Mouse (Mus musculus): ENCODE data around the gene Dlk1. TPM values are rescaled to one million over a fixed set of nuclear protein-coding genes. Genes with fewer than 3 reads are reported as not detected.

The Dlk1 gene
- polyA plus RNA-seq, 1 experiment, result 2.2 TPM

GRCm38 (mm10) chr12:109493381-109493780 is 40.8 kb downstream of the Dlk1 start:
- H3K27ac ChIP-seq (ENCODE audit: control insufficient read depth, insufficient read depth, low read length), result no peak overlapping the region
- H3K27me3 ChIP-seq (ENCODE audit: control insufficient read depth, insufficient read depth, low read length), result no peaks in the 10 kb centered on the region
- no peak for TF ChIP-seq CTCF (IDR thresholded peaks at IDR 0.05; ENCODE audit: borderline replicate concordance, control insufficient read depth, extremely low read depth, insufficient read depth, low read length, poor library complexity)
- no peak for TF ChIP-seq POLR2A (IDR thresholded peaks at IDR 0.05; ENCODE audit: control insufficient read depth, extremely low read depth, insufficient read depth, low read length, poor library complexity)
- H3K4me1 ChIP-seq (replicated peaks; ENCODE audit: control insufficient read depth, insufficient read depth, low read length), result 0 out of 2 replicates have a peak, but pooled peaks cover 2% of the 10 kb centered on the region
- WGBS, result 98% methylated on average over 9 of the region's 9 CpGs
- no peak for DNase-seq
- no peaks in the 10 kb centered on the region for H3K36me3 ChIP-seq (ENCODE audit: control insufficient read depth, insufficient read depth, low read length)
- no peak overlapping the region for H3K4me3 ChIP-seq (ENCODE audit: control insufficient read depth, insufficient read depth, low read length)

GRCm38 (mm10) chr12:109495016-109495644 is 42.5 kb downstream of the Dlk1 start:
- no peak for DNase-seq
- WGBS, result 80% methylated on average over 20 of the region's 20 CpGs
- Histone ChIP-seq H3K4me1 (replicated peaks; ENCODE audit: control insufficient read depth, insufficient read depth, low read length) (0 out of 2 replicates have a peak, but pooled peaks cover 2% of the 10 kb centered on the region), H3K4me3 (ENCODE audit: control insufficient read depth, insufficient read depth, low read length) (no peak overlapping the region), H3K27ac (ENCODE audit: control insufficient read depth, insufficient read depth, low read length) (no peak overlapping the region), H3K36me3 (ENCODE audit: control insufficient read depth, insufficient read depth, low read length) (no peaks in the 10 kb centered on the region), H3K27me3 (ENCODE audit: control insufficient read depth, insufficient read depth, low read length) (no peaks in the 10 kb centered on the region)
- no peak for TF ChIP-seq CTCF (IDR thresholded peaks at IDR 0.05; ENCODE audit: borderline replicate concordance, control insufficient read depth, extremely low read depth, insufficient read depth, low read length, poor library complexity)
- no peak for TF ChIP-seq POLR2A (IDR thresholded peaks at IDR 0.05; ENCODE audit: control insufficient read depth, extremely low read depth, insufficient read depth, low read length, poor library complexity)

GRCm38 (mm10) chr12:109496397-109496796 is 43.8 kb downstream of the Dlk1 start:
- 89% methylated on average over 6 of the region's 6 CpGs for WGBS
- no peak for DNase-seq
- no peak overlapping the region for H3K27ac ChIP-seq (ENCODE audit: control insufficient read depth, insufficient read depth, low read length)
- H3K27me3 ChIP-seq (ENCODE audit: control insufficient read depth, insufficient read depth, low read length), result no peaks in the 10 kb centered on the region
- H3K36me3 ChIP-seq (ENCODE audit: control insufficient read depth, insufficient read depth, low read length), result no peaks in the 10 kb centered on the region
- no peaks in the 10 kb centered on the region for H3K4me1 ChIP-seq (replicated peaks; ENCODE audit: control insufficient read depth, insufficient read depth, low read length)
- no peak for TF ChIP-seq CTCF (IDR thresholded peaks at IDR 0.05; ENCODE audit: borderline replicate concordance, control insufficient read depth, extremely low read depth, insufficient read depth, low read length, poor library complexity)
- no peak overlapping the region for H3K4me3 ChIP-seq (ENCODE audit: control insufficient read depth, insufficient read depth, low read length)

- H3K36me3 ChIP-seq (ENCODE audit: control insufficient read depth, insufficient read depth, low read length), result no peaks in the 10 kb centered on the region
- TF ChIP-seq POLR2A (IDR thresholded peaks at IDR 0.05; ENCODE audit: control insufficient read depth, extremely low read depth, insufficient read depth, low read length, poor library complexity), result no peak
- TF ChIP-seq CTCF (IDR thresholded peaks at IDR 0.05; ENCODE audit: borderline replicate concordance, control insufficient read depth, extremely low read depth, insufficient read depth, low read length, poor library complexity), result no peak
- H3K4me3 ChIP-seq (ENCODE audit: control insufficient read depth, insufficient read depth, low read length), result no peak overlapping the region
- no peak for DNase-seq
- no peak overlapping the region for H3K27ac ChIP-seq (ENCODE audit: control insufficient read depth, insufficient read depth, low read length)
- no peaks in the 10 kb centered on the region for H3K4me1 ChIP-seq (replicated peaks; ENCODE audit: control insufficient read depth, insufficient read depth, low read length)
- no peaks in the 10 kb centered on the region for H3K27me3 ChIP-seq (ENCODE audit: control insufficient read depth, insufficient read depth, low read length)
- 85% methylated on average over 4 of the region's 4 CpGs for WGBS
These were observed 48.4 kb downstream of the Dlk1 start for GRCm38 (mm10) chr12:109500992-109501391.

- 97% methylated on average over 6 of the region's 6 CpGs for WGBS
- TF ChIP-seq POLR2A (IDR thresholded peaks at IDR 0.05; ENCODE audit: control insufficient read depth, extremely low read depth, insufficient read depth, low read length, poor library complexity), result no peak
- no peak for TF ChIP-seq CTCF (IDR thresholded peaks at IDR 0.05; ENCODE audit: borderline replicate concordance, control insufficient read depth, extremely low read depth, insufficient read depth, low read length, poor library complexity)
- Histone ChIP-seq H3K4me1 (replicated peaks; ENCODE audit: control insufficient read depth, insufficient read depth, low read length) (no peaks in the 10 kb centered on the region), H3K27ac (ENCODE audit: control insufficient read depth, insufficient read depth, low read length) (no peak overlapping the region), H3K4me3 (ENCODE audit: control insufficient read depth, insufficient read depth, low read length) (no peak overlapping the region), H3K27me3 (ENCODE audit: control insufficient read depth, insufficient read depth, low read length) (no peaks in the 10 kb centered on the region), H3K36me3 (ENCODE audit: control insufficient read depth, insufficient read depth, low read length) (no peaks in the 10 kb centered on the region)
- no peak for DNase-seq
These were observed 49.9 kb downstream of the Dlk1 start for GRCm38 (mm10) chr12:109502360-109503040.

GRCm38 (mm10) chr12:109507693-109508092 is 55.1 kb downstream of the Dlk1 start:
- H3K27ac ChIP-seq (ENCODE audit: control insufficient read depth, insufficient read depth, low read length), result no peak overlapping the region
- no peak overlapping the region for H3K4me3 ChIP-seq (ENCODE audit: control insufficient read depth, insufficient read depth, low read length)
- no peaks in the 10 kb centered on the region for H3K27me3 ChIP-seq (ENCODE audit: control insufficient read depth, insufficient read depth, low read length)
- no peaks in the 10 kb centered on the region for H3K4me1 ChIP-seq (replicated peaks; ENCODE audit: control insufficient read depth, insufficient read depth, low read length)
- no peaks in the 10 kb centered on the region for H3K36me3 ChIP-seq (ENCODE audit: control insufficient read depth, insufficient read depth, low read length)
- TF ChIP-seq CTCF (IDR thresholded peaks at IDR 0.05; ENCODE audit: borderline replicate concordance, control insufficient read depth, extremely low read depth, insufficient read depth, low read length, poor library complexity), result no peak
- TF ChIP-seq POLR2A (IDR thresholded peaks at IDR 0.05; ENCODE audit: control insufficient read depth, extremely low read depth, insufficient read depth, low read length, poor library complexity), result no peak
- DNase-seq, result no peak
- WGBS, result 51% methylated on average over 11 of the region's 11 CpGs

All from thymus, adult 2 months (tissue).